In the genomic region with DNA sequence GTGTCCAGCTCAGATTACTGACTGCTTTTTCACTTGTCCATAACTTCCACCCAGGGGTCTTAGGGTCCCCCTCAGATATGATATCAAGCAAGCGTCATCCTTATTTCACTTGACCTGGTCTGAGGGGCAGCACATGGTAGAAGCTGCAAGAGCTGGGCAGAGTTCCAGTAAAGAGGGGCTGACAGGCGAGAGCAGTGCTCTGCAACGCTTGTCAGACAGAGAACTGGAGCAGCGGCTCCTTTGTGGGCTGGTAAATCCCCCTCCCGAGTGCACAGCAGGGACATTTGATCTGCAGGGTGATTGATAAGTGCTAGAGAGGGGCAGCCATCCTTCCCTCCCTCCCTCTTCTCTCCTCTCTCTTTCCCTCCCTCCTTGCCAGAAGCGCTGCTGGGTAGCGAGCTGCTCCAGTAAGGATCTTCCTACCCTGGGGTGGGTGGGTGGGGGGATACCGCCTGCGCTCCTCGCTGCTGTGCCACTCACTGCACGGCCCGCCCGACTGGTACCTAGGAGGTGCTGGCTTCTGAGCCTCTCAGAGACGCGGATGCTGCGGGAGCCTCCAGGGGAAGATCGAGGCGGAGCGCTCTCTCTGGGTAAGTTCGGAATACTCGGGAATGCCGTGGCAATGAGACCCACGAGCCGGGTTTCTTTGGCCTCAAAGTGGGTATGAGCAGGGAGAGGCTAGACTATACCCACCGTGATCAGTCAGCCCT, we compare ENCODE assay signal across 9 mouse cellular contexts. TPM values are rescaled to one million over a fixed set of nuclear protein-coding genes. Genes with fewer than 3 reads are reported as not detected.
DNase-seq lines count a peak whose midpoint lies in the region; ATAC-seq and TF ChIP-seq lines count a peak whose summit lies in the region.
"Had no signal": no experiment of that assay in that cellular context is flagged by ENCODE, and none has a peak within 500 bp of the region (broad histone marks: within the 10 kb centered on the region; RNA-seq: fewer than 3 reads in every experiment).

Slitrk2 (plus strand) TSS at position 408 of the 710 bp plus-strand sequence.

- peak; percentile 72; the same call in 1 of the 2 replicates for ATAC-seq in kidney, embryonic 14.5 days (ENCODE audit: low FRiP score, low TSS enrichment)
- ATAC-seq in embryonic facial prominence, embryonic 11.5 days (replicated peaks; ENCODE audit: insufficient number of reproducible peaks, low FRiP score, low TSS enrichment, low read depth): peak; percentile 69
- no peak for ATAC-seq in intestine, postnatal 0 days
- ATAC-seq in midbrain, embryonic 15.5 days (replicated peaks): peak; percentile 86

- WGBS in kidney, embryonic 14.5 days: 21% methylated on average over 23 of the region's 25 CpGs
- 17% methylated on average over 25 of the region's 25 CpGs for WGBS in embryonic facial prominence, embryonic 11.5 days
- WGBS in intestine, postnatal 0 days: 21% methylated on average over 24 of the region's 25 CpGs
- 13% methylated on average over 25 of the region's 25 CpGs for WGBS in midbrain, embryonic 15.5 days

- no peak within 1 kb of the TSS for H3K27ac ChIP-seq in kidney, embryonic 14.5 days (ENCODE audit: low read depth, low read length)
- H3K27ac ChIP-seq in embryonic facial prominence, embryonic 11.5 days (replicated peaks; ENCODE audit: low read depth, low read length): no peak within 1 kb of the TSS
- no peak within 1 kb of the TSS for H3K27ac ChIP-seq in intestine, postnatal 0 days (ENCODE audit: low read depth, low read length)
- no peak within 1 kb of the TSS for H3K27ac ChIP-seq in midbrain, embryonic 15.5 days

- no peaks in the 10 kb centered on the region for H3K36me3 ChIP-seq in kidney, embryonic 14.5 days (ENCODE audit: control insufficient read depth, insufficient read depth, low read length)
- H3K36me3 ChIP-seq in embryonic facial prominence, embryonic 11.5 days (replicated peaks; ENCODE audit: control insufficient read depth, insufficient read depth, low read depth, low read length): no peaks in the 10 kb centered on the region
- H3K36me3 ChIP-seq in intestine, postnatal 0 days (ENCODE audit: control insufficient read depth, insufficient read depth): no peaks in the 10 kb centered on the region
- no peaks in the 10 kb centered on the region for H3K36me3 ChIP-seq in midbrain, embryonic 15.5 days (replicated peaks)

- H3K4me1 ChIP-seq in kidney, embryonic 14.5 days (ENCODE audit: control insufficient read depth, insufficient read depth, low read length): no peaks in the 10 kb centered on the region
- no peaks in the 10 kb centered on the region for H3K4me1 ChIP-seq in embryonic facial prominence, embryonic 11.5 days (ENCODE audit: control insufficient read depth, insufficient read depth, low read length)
- no peaks in the 10 kb centered on the region for H3K4me1 ChIP-seq in intestine, postnatal 0 days (replicated peaks; ENCODE audit: control insufficient read depth, insufficient read depth, low read length)
- 0 out of 2 replicates have a peak, but pooled peaks cover 6% of the 10 kb centered on the region for H3K4me1 ChIP-seq in midbrain, embryonic 15.5 days

- no peak for DNase-seq in kidney, postnatal 36 days
- peak; percentile 24 for DNase-seq in embryonic facial prominence, embryonic 11.5 days (ENCODE audit: low spot score)
- DNase-seq in B cell, adult 2 months: no peak
- DNase-seq in lung, postnatal 14 days: no peak
- no peak for DNase-seq in thymus, adult 18-20 months

- H3K9ac ChIP-seq in kidney, embryonic 14.5 days (ENCODE audit: low read depth, low read length): no peak within 1 kb of the TSS
- 0 out of 2 replicates have a peak within 1 kb of the TSS, but pooled peaks have one; percentile 22 for H3K9ac ChIP-seq in embryonic facial prominence, embryonic 11.5 days (replicated peaks; ENCODE audit: low read length)
- no peak within 1 kb of the TSS for H3K9ac ChIP-seq in intestine, postnatal 0 days (ENCODE audit: low read depth, low read length)
- H3K9ac ChIP-seq in midbrain, embryonic 15.5 days: peak within 1 kb of the TSS; percentile 25

- no peaks in the 10 kb centered on the region; the same call in 1 of the 2 replicates for H3K27me3 ChIP-seq in kidney, embryonic 14.5 days (ENCODE audit: control insufficient read depth, insufficient read depth, low read length)
- no peaks in the 10 kb centered on the region for H3K27me3 ChIP-seq in embryonic facial prominence, embryonic 11.5 days (ENCODE audit: control insufficient read depth, insufficient read depth, low read length)
- no peaks in the 10 kb centered on the region for H3K27me3 ChIP-seq in intestine, postnatal 0 days (replicated peaks; ENCODE audit: control insufficient read depth, insufficient read depth, low read length)
- H3K27me3 ChIP-seq in midbrain, embryonic 15.5 days (replicated peaks): no peaks in the 10 kb centered on the region

- no peaks in the 10 kb centered on the region for H3K9me3 ChIP-seq in kidney, embryonic 14.5 days (ENCODE audit: control insufficient read depth, low read length)
- no peaks in the 10 kb centered on the region for H3K9me3 ChIP-seq in embryonic facial prominence, embryonic 11.5 days (replicated peaks; ENCODE audit: control insufficient read depth, low read length)
- no peaks in the 10 kb centered on the region for H3K9me3 ChIP-seq in intestine, postnatal 0 days (ENCODE audit: control insufficient read depth)
- no peaks in the 10 kb centered on the region for H3K9me3 ChIP-seq in midbrain, embryonic 15.5 days

- peak within 1 kb of the TSS; percentile 27; the same call in 1 of the 2 replicates for H3K4me3 ChIP-seq in kidney, embryonic 14.5 days (ENCODE audit: low read length)
- peak within 1 kb of the TSS; percentile 27 for H3K4me3 ChIP-seq in embryonic facial prominence, embryonic 11.5 days (ENCODE audit: low read depth, low read length)
- no peak within 1 kb of the TSS for H3K4me3 ChIP-seq in intestine, postnatal 0 days (ENCODE audit: low read depth, low read length)
- H3K4me3 ChIP-seq in midbrain, embryonic 15.5 days: peak within 1 kb of the TSS; percentile 41
- H3K4me3 ChIP-seq: erythroblast, embryonic 14.5 days had no signal

- peak within 1 kb of the TSS; percentile 52 for H3K4me2 ChIP-seq in kidney, embryonic 14.5 days (replicated peaks; ENCODE audit: low read depth, low read length)
- peak within 1 kb of the TSS; percentile 54 for H3K4me2 ChIP-seq in embryonic facial prominence, embryonic 11.5 days (ENCODE audit: low read depth, low read length)
- H3K4me2 ChIP-seq in intestine, postnatal 0 days (replicated peaks; ENCODE audit: low read depth): peak within 1 kb of the TSS; percentile 37; the same call in 1 of the 2 replicates
- peak within 1 kb of the TSS; percentile 65 for H3K4me2 ChIP-seq in midbrain, embryonic 15.5 days

- no peak for TF ChIP-seq CTCF in intestine, postnatal 0 days (IDR thresholded peaks at IDR 0.05; ENCODE audit: low read depth)

RNA-seq across cellular contexts. Expression of gene Slitrk2, which starts in this region (rescaled TPM):
- polyA plus RNA-seq in kidney, embryonic 14.5 days (2014; fragmentation: Nextera tagmentation; extraction: Ambion mirVana): 0.41 and 0.71 TPM in 2 replicates
- polyA plus RNA-seq in embryonic facial prominence, embryonic 11.5 days (2014; fragmentation: Nextera tagmentation; extraction: Ambion mirVana): 3.3 and 3.5 TPM in 2 replicates
- polyA plus RNA-seq in intestine, postnatal 0 days (2015; fragmentation: Nextera tagmentation; extraction: Ambion mirVana): 0.29 and 0.39 TPM in 2 replicates
- polyA plus RNA-seq in midbrain, embryonic 15.5 days (2015; fragmentation: Nextera tagmentation; extraction: Ambion mirVana): 7.8 and 8.8 TPM in 2 replicates
- polyA plus RNA-seq: erythroblast, embryonic 14.5 days had no signal

Comparison
In these comparisons a context has a peak if more than half of its experiments do, and no peak if none do; other contexts are left out.
1. Peak in ATAC-seq, H3K4me3 ChIP-seq and H3K4me2 ChIP-seq in kidney, embryonic 14.5 days; RNA of the gene not detected or under 1 TPM.
2. H3K9ac ChIP-seq: peak in embryonic facial prominence, embryonic 11.5 days (single experiment) and midbrain, embryonic 15.5 days (single experiment); none in kidney, embryonic 14.5 days (single experiment) and intestine, postnatal 0 days (single experiment).
3. Peak in every context shown above with its lines, with median percentiles within 50 percentile points of each other: H3K4me2 ChIP-seq.